Mouse (Mus musculus) ES-E14 (cell line): ENCODE results near the gene Ppp1r14b. TPM values are rescaled to one million over a fixed set of nuclear protein-coding genes. Genes with fewer than 3 reads are reported as not detected.

Source experiments
- DNase-seq: peaks from one replicate; pipeline ENCODE4 v3.0.0-alpha.2; 2013; ENCODE audit warnings: low read depth, low spot score
- H3K27ac ChIP-seq: 2 replicates; pipeline ENCODE4 v1.5.1; 2012; ENCODE audit warnings: low read depth, mild to moderate bottlenecking, low read length, moderate library complexity, mixed read lengths; ENCODE audit not compliant: poor library complexity, insufficient read depth, severe bottlenecking
- H3K36me3 ChIP-seq: 2 replicates; pipeline ENCODE4 v1.6.1; 2012; ENCODE audit warnings: mild to moderate bottlenecking, low read length, moderate library complexity, mixed read lengths; ENCODE audit not compliant: control insufficient read depth, poor library complexity, insufficient read depth, severe bottlenecking
- H3K4me1 ChIP-seq, 2 experiments: fragments of 150-350 bp in 1 of 2; sonication (generic) in 1 of 2; 2 replicates each; pipeline ENCODE4 v1.6.1; 2012; ENCODE audit warnings: low read length in 2 of 2, mild to moderate bottlenecking in 1 of 2, mixed read lengths in 1 of 2; ENCODE audit not compliant: control insufficient read depth in 2 of 2, insufficient read depth in 2 of 2, poor library complexity in 1 of 2
- H3K4me3 ChIP-seq, 2 experiments: fragments of 150-350 bp in 1 of 2; sonication (generic) in 1 of 2; 2 replicates each; pipeline ENCODE4 v1.5.1; 2012; ENCODE audit warnings: low read length in 2 of 2, low read depth in 1 of 2, mild to moderate bottlenecking in 1 of 2, mixed read lengths in 1 of 2; ENCODE audit not compliant: insufficient read depth in 1 of 2, poor library complexity in 1 of 2, severe bottlenecking in 1 of 2
- H3K9ac ChIP-seq: 2 replicates; pipeline ENCODE4 v1.6.1; 2012; ENCODE audit warnings: low read depth, mild to moderate bottlenecking, low read length, mixed read lengths; ENCODE audit not compliant: poor library complexity, insufficient read depth, severe bottlenecking
- H3K9me3 ChIP-seq: fragments of 150-350 bp; sonication (generic); 2 replicates; pipeline ENCODE4 v1.6.1; 2012; ENCODE audit warnings: low read depth, mild to moderate bottlenecking, low read length; ENCODE audit not compliant: control insufficient read depth, insufficient read depth
- CHD2 ChIP-seq: IDR thresholded peaks from 2 replicates; pipeline ENCODE4 v1.6.1; 2014; ENCODE audit warnings: mild to moderate bottlenecking, low read depth, low read length, inconsistent platforms
- HCFC1 ChIP-seq: IDR thresholded peaks from 2 replicates; pipeline ENCODE4 v1.6.1; 2012; ENCODE audit warnings: low read length, inconsistent platforms, borderline replicate concordance; ENCODE audit not compliant: insufficient read depth
- MAFK ChIP-seq: IDR thresholded peaks from 2 replicates; pipeline ENCODE4 v1.6.1; 2014; ENCODE audit warnings: mild to moderate bottlenecking, low read depth, low read length, inconsistent platforms; ENCODE audit not compliant: insufficient read depth
- ZC3H11A ChIP-seq: IDR thresholded peaks from 2 replicates; pipeline ENCODE4 v1.6.1; 2012; ENCODE audit warnings: low read depth, mild to moderate bottlenecking, inconsistent platforms, low read length, borderline replicate concordance
- ZNF384 ChIP-seq: IDR thresholded peaks from 2 replicates; pipeline ENCODE4 v1.6.1; 2012; ENCODE audit warnings: low read depth, low read length, inconsistent platforms
- in situ Hi-C, 2 experiments: fragments of 600-800 bp; cut with MboI; formaldehyde crosslinking; loops; one replicate each; pipeline ENCODE4 v1.15.1; 2025; ENCODE audit warnings: low sequenced_read_pairs in 2 of 2, inconsistent platforms in 1 of 2; ENCODE audit not compliant: unreplicated experiment in 2 of 2
- total RNA-seq: library from RNA; depleted of rRNA; stranded (reverse); fragments of 300-350 nt; gene quantifications from 2 replicates; pipeline ENCODE4 v1.2.3, GENCODE M21; 2012

The Ppp1r14b gene
- total RNA-seq, 1 experiment, result 385 TPM

GRCm38 (mm10) chr19:6978639-6978974 lies 3.8 kb downstream of the Ppp1r14b start:
- Histone ChIP-seq H3K4me1 (peaks cover 5 to 16% of the 10 kb centered on the region in 2 experiments), H3K36me3 (peaks cover 32% of the 10 kb centered on the region), H3K9me3 (no peaks in the 10 kb centered on the region), H3K27ac (no peak overlapping the region), H3K9ac (no peak overlapping the region; the same call in 1 of the 2 replicates), H3K4me3 (peak overlapping the region; percentile 80 to 93; a peak in 2 of 4 replicates)
- no peak for TF ChIP-seq ZC3H11A
- no peak for TF ChIP-seq CHD2
- no peak for TF ChIP-seq HCFC1
- in situ Hi-C loops, result no loop called here
- no peak for DNase-seq

- Histone ChIP-seq H3K9me3 (no peaks in the 10 kb centered on the region), H3K36me3 (peaks cover 35% of the 10 kb centered on the region), H3K27ac (peak overlapping the region; percentile 35), H3K4me1 (peaks cover 3 to 13% of the 10 kb centered on the region in 2 experiments; a peak in 3 of 4 replicates), H3K4me3 (peak overlapping the region; percentile 80 to 93), H3K9ac (peak overlapping the region; percentile 72)
- DNase-seq, result no peak
- in situ Hi-C loops, result no loop called here
- no peak for TF ChIP-seq HCFC1
- TF ChIP-seq CHD2, result no peak
- TF ChIP-seq ZC3H11A, result no peak
- no peak for TF ChIP-seq ZNF384
- TF ChIP-seq MAFK, result no peak
Measured at GRCm38 (mm10) chr19:6979001-6979479, 4.3 kb downstream of the Ppp1r14b start.

GRCm38 (mm10) chr19:6979486-6980380 lies 5.0 kb downstream of the Ppp1r14b start:
- Histone ChIP-seq H3K9ac (peak overlapping the region; percentile 97), H3K36me3 (peaks cover 39% of the 10 kb centered on the region), H3K27ac (peak overlapping the region; percentile 90), H3K4me1 (peaks cover 3 to 13% of the 10 kb centered on the region in 2 experiments; a peak in 3 of 4 replicates), H3K9me3 (no peaks in the 10 kb centered on the region), H3K4me3 (peak overlapping the region; percentile 80 to 93)
- DNase-seq, result peak; percentile 100
- in situ Hi-C loops, result no loop called here
- TF ChIP-seq ZNF384, result no peak

GRCm38 (mm10) chr19:6980381-6981093 lies 5.8 kb downstream of the Ppp1r14b start, which contains the start of gene Fkbp2:
TSS of gene Fkbp2 (minus strand) at chr19:6980501.
- Histone ChIP-seq H3K9me3 (no peaks in the 10 kb centered on the region), H3K9ac (peak within 1 kb of the TSS; percentile 97), H3K4me3 (peak within 1 kb of the TSS; percentile 80 to 93), H3K4me1 (peaks cover 3 to 15% of the 10 kb centered on the region in 2 experiments; a peak in 3 of 4 replicates), H3K36me3 (peaks cover 42% of the 10 kb centered on the region), H3K27ac (peak within 1 kb of the TSS; percentile 90)
- DNase-seq, result peak; percentile 98
- 0 out of 2 replicates have a peak, but pooled peaks have one; percentile 33 for TF ChIP-seq CHD2
- TF ChIP-seq ZNF384, result no peak
- in situ Hi-C loops, result no loop called here
